Mouse (Mus musculus): ENCODE measurements at regions not wholly inside any gene's neighbourhood (a gene's known extent, or its start where the extent isn't known, plus 50 kb on each side); places are given as distances from the start of the nearest gene placed in this dataset.

GRCm38 (mm10) chr2:158909086-158909485 lies 114.5 kb downstream of the Dhx35 start:
- DNase-seq: no peak

DNA sequence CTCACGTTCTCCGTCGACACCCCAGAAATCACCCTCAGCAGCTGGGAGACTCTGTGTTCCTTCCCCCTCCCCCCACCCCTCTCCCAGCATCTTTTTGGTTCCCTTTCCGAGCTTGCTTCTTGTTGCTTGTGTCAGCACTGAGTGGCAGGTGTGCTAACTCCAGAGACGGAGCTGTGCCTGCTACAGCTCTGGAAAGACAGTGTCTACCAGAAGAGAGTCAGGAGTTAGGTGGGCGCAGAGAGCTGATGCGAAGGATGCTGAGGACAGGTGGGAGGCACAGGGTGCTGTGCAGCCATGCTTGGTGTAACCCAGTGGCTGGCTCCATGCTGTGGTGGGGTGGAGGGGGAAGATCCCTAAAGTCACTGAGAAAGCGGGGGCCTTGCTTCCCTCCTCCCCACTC lies 115.7 kb downstream of the Dhx35 start:
- no peak for DNase-seq

DNA sequence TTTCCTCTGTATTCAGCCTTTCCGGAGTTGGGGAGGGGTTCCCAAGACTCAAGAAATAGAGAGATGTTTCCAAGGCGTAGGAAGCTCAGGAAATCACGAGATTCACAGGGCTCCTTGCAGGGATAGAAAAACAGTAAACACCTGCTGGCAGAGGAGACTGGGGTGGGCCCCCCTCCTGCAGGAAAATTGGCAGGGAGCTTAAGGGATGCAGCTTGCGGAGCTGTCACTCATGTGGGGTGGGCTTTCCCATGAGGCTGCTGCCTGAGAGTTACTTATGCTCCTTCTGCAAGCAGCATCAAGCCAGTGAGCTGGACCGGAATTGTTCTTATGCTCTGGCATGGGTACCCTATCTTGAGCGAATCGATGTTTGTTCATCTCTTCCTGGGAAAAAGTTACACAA lies 116.6 kb downstream of the Dhx35 start:
- peak; percentile 5 for DNase-seq

DNA sequence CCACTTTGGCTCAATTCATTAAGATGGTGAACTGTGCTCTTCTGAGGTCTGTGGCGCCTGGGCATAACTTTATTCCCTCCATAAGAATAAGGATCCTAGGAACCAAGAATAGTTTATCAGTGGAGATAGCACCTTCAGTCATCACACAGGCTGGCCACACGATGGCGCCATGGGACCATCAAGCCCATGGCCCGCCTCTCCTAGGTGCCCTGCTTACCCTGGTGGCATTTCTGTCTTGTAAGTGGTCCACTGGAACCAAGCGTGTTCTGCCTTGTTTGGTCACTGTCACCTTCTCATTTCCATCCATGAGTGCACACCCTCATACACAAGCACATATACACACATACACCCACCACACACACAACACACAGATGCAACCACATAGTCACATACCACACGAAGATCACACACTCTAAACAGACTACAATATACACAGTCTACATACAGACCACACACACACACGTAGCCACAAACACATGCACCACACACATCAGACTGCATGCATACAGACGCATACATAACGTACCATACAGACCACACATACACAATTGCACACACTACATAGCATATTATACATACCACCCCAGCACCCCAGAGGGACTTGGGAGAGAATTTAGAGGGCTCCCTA lies 118.1 kb downstream of the Dhx35 start:
- DNase-seq: peak; percentile 27

GRCm38 (mm10) chr2:158917398-158917797 lies 122.8 kb downstream of the Dhx35 start:
- DNase-seq: peak; percentile 28

DNA sequence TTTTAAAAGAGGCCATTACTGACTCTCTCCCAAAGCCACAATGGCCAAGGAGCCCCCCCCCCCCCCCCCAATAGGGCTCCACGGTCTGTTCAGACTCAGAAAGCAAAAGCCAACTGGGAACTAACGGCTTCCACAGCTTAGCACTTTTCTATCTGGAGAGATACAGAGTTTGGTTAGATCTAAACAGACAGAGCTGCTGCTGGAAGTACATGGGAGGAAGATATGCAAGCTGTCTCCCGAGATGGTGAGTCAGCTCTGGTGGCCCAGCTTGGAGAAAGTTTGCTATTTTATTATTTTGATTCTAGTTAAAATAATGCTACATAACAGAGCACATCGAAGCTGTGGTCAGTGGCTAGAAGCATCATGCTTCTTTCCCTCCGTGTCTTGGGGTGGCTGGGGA lies 123.7 kb downstream of the Dhx35 start:
- DNase-seq: peak; percentile 9

DNA sequence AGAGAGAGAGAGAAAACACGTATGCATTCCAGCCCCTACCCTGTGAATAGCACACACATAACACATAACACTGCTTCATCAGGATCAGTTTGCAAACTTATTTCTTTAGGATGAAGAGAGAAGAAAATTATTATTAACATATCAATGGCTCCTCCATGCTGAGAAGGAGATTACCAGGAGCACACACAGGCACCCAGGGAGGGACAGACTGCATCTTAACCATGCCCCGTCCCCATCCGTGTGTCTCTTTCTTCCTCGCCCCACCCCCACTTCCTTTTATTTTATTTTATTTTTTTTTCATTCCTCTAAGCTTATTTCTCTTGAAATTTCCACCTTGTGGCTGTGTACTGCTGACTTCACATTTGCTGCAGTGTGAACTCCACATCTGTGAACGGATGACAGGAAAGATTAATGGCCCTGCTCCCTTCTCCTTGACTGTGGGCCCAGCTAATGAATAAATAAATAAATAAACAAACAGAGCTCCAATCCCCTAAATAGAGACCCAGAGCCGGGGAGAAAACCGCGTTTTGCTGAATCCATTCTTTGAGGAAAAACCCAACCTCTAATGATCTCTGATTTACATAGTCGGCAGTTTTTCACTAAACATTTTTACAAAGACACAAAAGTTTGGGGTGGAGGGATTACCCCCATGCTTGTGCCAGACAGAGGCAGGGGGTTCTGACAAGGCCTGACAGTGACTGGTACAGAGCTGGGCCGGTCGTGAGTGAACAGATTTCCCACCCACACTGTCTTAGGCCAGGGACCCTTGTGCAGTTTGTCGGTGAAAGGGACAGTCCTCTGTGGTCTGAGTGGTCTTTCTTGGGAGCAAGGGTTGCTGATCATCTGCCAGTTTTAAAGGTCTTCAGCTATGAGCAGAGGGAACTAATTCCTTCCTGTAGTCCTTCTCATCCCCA lies 127.0 kb downstream of the Dhx35 start:
- DNase-seq: no peak

DNA sequence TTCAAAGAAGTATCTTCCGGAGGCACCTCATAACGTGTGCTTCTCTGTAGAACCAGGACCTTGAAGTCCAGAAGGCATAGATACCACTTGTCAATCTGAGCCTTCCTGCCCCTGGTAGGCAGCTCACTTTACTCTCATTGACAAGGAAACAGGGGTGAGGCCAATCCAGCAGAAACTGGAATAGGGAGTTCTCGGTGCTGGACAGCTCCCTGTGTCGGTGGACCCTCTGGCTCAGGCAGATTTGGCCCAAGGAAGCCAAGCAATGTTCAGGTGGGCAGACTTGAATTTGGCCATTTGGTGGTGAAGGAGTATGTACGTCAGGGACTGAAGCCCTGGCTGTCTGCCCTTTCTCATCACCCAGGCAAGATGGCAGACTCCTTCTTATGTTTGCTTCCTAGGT lies 128.2 kb downstream of the Dhx35 start:
- no peak for DNase-seq

- DNase-seq: no peak
These were observed 134.9 kb downstream of the Dhx35 start for GRCm38 (mm10) chr2:158929507-158929906.

DNA sequence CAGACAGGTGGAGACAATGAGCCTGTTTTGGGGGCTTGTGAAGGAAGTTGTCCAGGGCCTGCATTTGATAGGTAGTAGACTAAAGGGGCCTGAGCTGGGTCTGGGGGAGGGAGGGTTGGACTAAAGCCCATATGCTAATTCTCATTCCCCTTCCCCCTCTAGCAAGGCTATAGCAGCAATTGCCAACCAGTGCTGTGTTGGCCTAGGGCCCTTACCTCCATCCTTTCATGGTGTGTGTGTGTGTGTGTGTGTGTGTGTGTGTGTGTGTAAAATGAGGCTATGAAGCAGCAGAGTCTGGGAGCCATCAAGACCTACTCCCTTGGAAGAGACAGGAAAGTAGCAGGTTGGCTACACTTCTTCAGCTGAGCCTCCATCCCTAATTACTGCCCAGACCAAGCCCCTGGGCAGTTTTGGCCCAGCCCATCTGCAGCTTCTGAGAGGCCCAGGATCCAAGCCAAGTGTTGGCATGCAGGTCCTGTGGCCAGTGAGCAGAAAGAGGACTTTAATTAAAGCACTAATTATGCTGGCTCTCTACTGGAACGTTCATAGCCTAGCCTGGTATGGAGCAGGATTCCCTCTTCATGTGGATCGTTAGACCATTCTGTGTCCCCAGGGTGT lies 143.4 kb downstream of the Dhx35 start:
- peak; percentile 55 for DNase-seq

GRCm38 (mm10) chr2:158949418-158949817 lies 154.8 kb downstream of the Dhx35 start:
- no peak for DNase-seq

DNA sequence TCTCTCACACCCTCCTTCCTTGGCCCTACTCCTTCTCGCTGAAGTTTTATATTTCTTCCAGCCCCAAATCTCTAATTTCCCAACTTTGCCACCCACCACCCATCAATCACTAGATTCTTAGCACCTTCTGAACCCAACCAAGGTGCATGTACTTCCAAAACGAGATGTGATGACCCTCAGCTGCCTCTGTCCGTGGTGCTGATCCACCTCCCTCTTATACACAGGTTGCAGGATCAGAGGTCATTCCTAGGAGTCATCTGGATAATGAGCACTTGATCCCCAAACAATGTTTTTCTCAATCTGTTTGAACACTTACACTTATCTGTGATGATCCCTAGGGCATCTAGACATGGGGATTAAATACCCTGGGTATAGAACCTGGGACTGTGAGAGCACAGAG lies 156.5 kb downstream of the Dhx35 start:
- DNase-seq: no peak

GRCm38 (mm10) chr2:158956888-158957287 lies 162.3 kb downstream of the Dhx35 start:
- DNase-seq: no peak

- DNase-seq: peak; percentile 85
These were observed 170.5 kb downstream of the Dhx35 start for GRCm38 (mm10) chr2:158965003-158965665.

DNA sequence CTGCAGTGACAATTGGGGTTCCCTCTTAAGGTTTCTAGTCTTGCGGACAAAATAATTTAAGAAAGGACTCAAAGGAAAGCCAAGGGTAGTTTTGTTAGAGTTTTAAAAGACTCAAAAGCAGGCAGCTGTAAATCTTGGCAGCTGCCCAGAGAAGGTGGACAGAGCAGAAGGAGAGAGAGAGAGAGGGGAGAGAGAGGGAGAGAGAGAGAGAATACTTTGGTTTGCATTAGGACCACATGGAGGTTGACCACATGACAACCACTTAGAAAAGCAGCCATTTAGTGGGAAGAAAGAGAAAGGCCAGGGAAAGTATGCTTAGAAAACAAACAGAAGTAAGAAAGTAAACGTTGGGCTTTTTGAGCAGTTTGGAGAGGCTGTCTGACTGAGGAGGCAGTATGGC lies 177.6 kb downstream of the Dhx35 start:
- no peak for DNase-seq

DNA sequence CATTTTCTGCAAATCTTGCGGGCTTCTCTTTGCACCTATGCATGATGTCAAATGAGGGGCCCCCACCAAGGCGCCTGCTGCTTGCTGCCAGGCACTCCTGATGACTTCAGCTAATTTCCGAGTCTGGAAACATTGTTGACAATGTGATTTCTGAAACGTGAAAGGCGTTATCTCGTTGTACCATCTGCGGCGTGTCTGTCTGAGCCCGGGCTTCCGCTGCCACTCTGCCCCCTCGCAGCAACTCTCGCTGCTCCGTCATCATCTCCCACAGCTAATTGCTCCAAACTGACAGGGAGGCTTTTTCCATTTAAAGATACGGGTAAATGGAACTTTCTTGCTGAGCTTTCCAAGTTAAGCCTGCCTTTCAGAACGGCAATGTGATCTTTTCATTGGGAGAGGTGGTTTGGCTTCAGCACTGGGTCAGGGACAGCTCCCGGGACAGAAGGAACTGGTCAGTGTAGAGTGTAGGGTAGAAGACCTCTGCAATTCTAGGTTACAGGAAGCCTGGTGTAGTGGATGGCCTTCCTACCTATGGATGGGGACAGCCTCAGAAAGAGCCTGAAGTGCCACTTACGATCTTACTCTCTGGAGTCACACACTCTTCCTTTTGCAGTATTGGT lies 191.0 kb downstream of the Dhx35 start:
- DNase-seq: peak; percentile 13

GRCm38 (mm10) chr2:159002481-159003186 lies 208.0 kb downstream of the Dhx35 start:
- DNase-seq: no peak

GRCm38 (mm10) chr2:159003187-159003497 lies 208.5 kb downstream of the Dhx35 start:
- no peak for DNase-seq

DNA sequence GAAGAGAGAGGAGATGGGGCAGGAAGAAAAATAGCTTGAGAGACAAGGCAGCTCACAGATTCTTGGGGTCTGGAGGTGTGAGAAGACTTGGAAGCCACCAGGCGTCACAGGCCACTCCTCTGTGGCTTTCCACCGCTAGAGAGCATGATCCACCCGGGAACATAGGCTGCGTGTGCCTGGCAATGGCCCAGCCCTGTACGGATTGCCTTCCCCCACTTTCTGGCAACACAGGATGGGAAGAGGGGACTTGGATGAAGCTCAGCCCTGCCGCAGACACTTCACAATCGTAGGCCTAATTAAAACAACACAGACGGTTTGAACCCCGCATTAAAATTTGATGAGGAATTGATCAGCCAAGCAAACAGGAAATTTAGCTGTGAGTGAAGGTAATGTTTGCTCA lies 209.8 kb downstream of the Dhx35 start:
- DNase-seq: peak; percentile 72

DNA sequence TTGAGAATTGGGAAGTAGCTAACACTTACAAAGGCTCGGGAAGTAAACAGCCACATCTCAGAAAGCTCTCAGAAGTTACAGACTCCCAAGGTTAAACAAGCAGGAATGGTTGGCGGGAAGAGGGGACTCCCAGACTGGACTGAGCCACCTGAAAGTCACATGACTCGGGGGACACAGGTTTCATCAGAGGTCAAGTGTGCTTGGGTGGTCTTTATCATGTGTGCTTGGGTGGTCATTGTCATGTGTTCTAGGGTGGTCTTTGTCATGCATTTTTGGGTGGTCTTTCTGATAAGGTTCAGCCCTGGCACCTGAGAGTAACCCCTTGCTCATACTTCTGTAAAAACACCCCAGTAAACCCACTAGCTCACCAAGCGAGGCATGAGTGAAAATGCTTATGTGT lies 218.1 kb downstream of the Dhx35 start:
- no peak for DNase-seq

GRCm38 (mm10) chr2:159014553-159014952 lies 219.9 kb downstream of the Dhx35 start:
- DNase-seq: no peak

GRCm38 (mm10) chr2:159019921-159020534 lies 225.4 kb downstream of the Dhx35 start:
- peak; percentile 54 for DNase-seq
